Mouse (Mus musculus) limb, embryonic 14.5 days (tissue): ENCODE data around the gene Adnp. TPM values are rescaled to one million over a fixed set of nuclear protein-coding genes. Genes with fewer than 3 reads are reported as not detected.
A peak's percentile ranks its signal among the peaks of the same experiment; 100 is the strongest.

Experiments
- ATAC-seq: fragments of 200-750 bp; cut with Nextera tagmentation; 2 replicates; pipeline ENCODE4 v1.8.0; 2017; ENCODE audit warnings: low read depth, moderate number of reproducible peaks, moderate TSS enrichment; ENCODE audit not compliant: low FRiP score
- DNase-seq: peaks from one replicate; pipeline ENCODE4 v3.0.0-alpha.2; 2015; ENCODE audit warnings: low spot score
- H3K27ac ChIP-seq: fragments of 300-500 bp; sonication (generic); replicated peaks from 2 replicates; pipeline ENCODE4 v1.5.1; 2014; ENCODE audit warnings: low read depth, mild to moderate bottlenecking, low read length, moderate library complexity, mixed read lengths
- H3K27me3 ChIP-seq: fragments of 300-500 bp; sonication (generic); 2 replicates; pipeline ENCODE4 v1.6.1; 2014; ENCODE audit warnings: low read length, mixed read lengths; ENCODE audit not compliant: control insufficient read depth, insufficient read depth
- H3K36me3 ChIP-seq: fragments of 300-500 bp; sonication (generic); 2 replicates; pipeline ENCODE4 v1.6.1; 2014; ENCODE audit warnings: mild to moderate bottlenecking, low read length, moderate library complexity, mixed read lengths; ENCODE audit not compliant: control insufficient read depth, insufficient read depth
- H3K4me1 ChIP-seq: fragments of 300-500 bp; sonication (generic); 2 replicates; pipeline ENCODE4 v1.6.1; 2014; ENCODE audit warnings: antibody characterized with exemption, low read length, mixed read lengths; ENCODE audit not compliant: control insufficient read depth, insufficient read depth
- H3K4me2 ChIP-seq: fragments of 300-500 bp; sonication (generic); replicated peaks from 2 replicates; pipeline ENCODE4 v1.6.1; 2014; ENCODE audit warnings: low read depth, mild to moderate bottlenecking, low read length, moderate library complexity; ENCODE audit not compliant: severe bottlenecking
- H3K4me3 ChIP-seq: fragments of 300-500 bp; sonication (generic); replicated peaks from 2 replicates; pipeline ENCODE4 v1.5.1; 2014; ENCODE audit warnings: low read length
- H3K9ac ChIP-seq: fragments of 300-500 bp; sonication (generic); 2 replicates; pipeline ENCODE4 v1.6.1; 2014; ENCODE audit warnings: mild to moderate bottlenecking, low read depth, low read length, moderate library complexity; ENCODE audit not compliant: severe bottlenecking
- H3K9me3 ChIP-seq: fragments of 300-500 bp; sonication (generic); 2 replicates; pipeline ENCODE4 v1.6.1; 2016; ENCODE audit warnings: low read length; ENCODE audit not compliant: control insufficient read depth
- POLR2A ChIP-seq: fragments of 200-500 bp; IDR thresholded peaks from 2 replicates; pipeline ENCODE4 v1.8.0; 2012; ENCODE audit warnings: inconsistent platforms, mild to moderate bottlenecking, moderate library complexity, borderline replicate concordance; ENCODE audit not compliant: insufficient read depth, insufficient read length; ENCODE audit errors: extremely low read depth
- WGBS: fragments of 180-500 bp; shearing (Covaris S2); extraction: QIAGEN DNeasy Blood & Tissue Kit; methylation state at CpG from one replicate; pipeline ENCODE4 v1.1.7; 2014; 5-methylcytosine and 5-hydroxymethylcytosine counted together
- polyA plus RNA-seq, 2 experiments: library from polyadenylated mRNA; depleted of rRNA in 1 of 2; stranded (reverse) in 1 of 2; unstranded in 1 of 2; fragments of >200 nt; fragmentation: Nextera tagmentation in 1 of 2; extraction: Ambion mirVana in 1 of 2; gene quantifications; 2 replicates each; pipeline versions ENCODE4 v1.2.1 to v1.2.3; 2012 to 2014

Gene Adnp
- polyA plus RNA-seq, 2 experiments: 8.5 to 61.5 TPM

DNA sequence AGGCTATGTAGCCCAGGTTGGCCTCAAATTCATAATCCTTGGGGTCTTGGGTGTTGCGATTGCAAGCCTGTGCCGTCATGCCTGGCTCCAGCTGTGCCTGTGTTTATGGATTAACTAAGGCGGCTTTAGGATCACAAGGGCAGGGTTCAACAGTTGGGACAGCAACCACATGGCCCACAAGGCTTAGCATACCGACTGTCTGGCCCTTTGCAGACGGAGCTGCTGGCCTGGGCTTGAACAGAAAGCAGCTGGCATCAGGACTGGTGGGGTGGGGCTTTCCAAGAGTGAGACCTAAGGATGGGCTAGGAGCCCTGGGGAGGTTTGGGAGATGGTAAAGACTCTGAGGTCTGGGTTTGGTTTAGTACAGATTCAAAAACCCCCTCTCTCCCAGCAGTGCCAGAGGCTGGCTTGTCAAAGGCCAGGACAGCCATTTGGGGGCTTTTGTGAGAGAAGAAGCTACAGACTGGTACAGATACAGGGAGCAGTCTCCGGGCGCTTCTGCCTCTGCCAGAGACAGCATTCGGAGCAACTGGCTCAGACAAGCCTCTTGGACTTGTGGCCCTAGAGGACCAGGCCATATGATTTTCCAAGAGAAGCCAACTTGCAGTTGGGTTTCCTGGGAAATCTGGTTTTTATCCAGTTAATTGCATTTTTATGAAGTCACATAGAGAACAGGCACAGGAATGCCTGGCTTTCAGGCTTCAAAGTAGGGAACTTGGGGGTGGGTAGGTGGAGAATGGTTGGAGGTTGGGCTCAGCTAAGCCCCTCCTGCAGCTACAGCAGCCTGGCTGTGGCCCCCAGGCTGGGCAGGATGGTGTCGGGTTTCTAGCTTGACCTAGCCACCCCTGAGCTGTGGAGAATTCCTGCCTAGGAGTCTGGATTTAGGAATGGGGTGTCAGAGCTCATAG is 37.8 kb downstream of the Adnp start:
- peak; percentile 80 for ATAC-seq
- WGBS: 14% methylated on average over 9 of the region's 9 CpGs

DNA sequence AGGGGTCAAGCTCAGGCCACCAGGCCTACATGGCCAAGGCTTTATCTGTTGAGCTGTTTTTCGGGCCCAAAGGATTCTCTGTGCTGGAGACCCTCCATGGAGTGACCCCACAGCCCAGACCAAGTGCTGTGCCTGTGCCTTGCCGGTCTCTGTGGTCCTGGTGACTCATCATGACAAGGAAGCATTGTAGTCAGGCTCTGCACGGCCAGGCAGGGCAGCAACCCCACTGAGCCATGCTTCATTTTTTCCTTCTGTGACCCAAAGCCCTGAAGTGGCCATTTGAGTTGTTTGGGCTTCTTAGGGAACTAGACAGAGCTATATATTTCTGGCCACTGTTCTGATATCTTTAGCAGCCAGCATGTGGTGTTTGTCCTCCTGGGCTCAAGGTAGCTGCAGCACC is 39.1 kb downstream of the Adnp start:
- Histone ChIP-seq H3K27ac (no peak overlapping the region; the same call in 1 of the 2 replicates), H3K27me3 (no peaks in the 10 kb centered on the region), H3K36me3 (no peaks in the 10 kb centered on the region), H3K9me3 (no peaks in the 10 kb centered on the region), H3K4me1 (peaks cover 37% of the 10 kb centered on the region), H3K4me3 (no peak overlapping the region), H3K4me2 (no peak overlapping the region), H3K9ac (no peak overlapping the region)
- ATAC-seq: no peak
- WGBS: 62% methylated on average over 3 of the region's 3 CpGs
- DNase-seq: no peak
- TF ChIP-seq POLR2A: no peak

More for the DNA sequence above, 37.8 kb downstream of the Adnp start:
- no peak for TF ChIP-seq POLR2A
- peak; percentile 70 for DNase-seq
- Histone ChIP-seq H3K9ac (no peak overlapping the region; the same call in 1 of the 2 replicates), H3K36me3 (peaks cover 5% of the 10 kb centered on the region; the same call in 1 of the 2 replicates), H3K4me3 (no peak overlapping the region), H3K9me3 (no peaks in the 10 kb centered on the region), H3K27me3 (no peaks in the 10 kb centered on the region), H3K4me1 (peaks cover 37% of the 10 kb centered on the region), H3K4me2 (peak overlapping the region; percentile 28), H3K27ac (peak overlapping the region; percentile 89)

DNA sequence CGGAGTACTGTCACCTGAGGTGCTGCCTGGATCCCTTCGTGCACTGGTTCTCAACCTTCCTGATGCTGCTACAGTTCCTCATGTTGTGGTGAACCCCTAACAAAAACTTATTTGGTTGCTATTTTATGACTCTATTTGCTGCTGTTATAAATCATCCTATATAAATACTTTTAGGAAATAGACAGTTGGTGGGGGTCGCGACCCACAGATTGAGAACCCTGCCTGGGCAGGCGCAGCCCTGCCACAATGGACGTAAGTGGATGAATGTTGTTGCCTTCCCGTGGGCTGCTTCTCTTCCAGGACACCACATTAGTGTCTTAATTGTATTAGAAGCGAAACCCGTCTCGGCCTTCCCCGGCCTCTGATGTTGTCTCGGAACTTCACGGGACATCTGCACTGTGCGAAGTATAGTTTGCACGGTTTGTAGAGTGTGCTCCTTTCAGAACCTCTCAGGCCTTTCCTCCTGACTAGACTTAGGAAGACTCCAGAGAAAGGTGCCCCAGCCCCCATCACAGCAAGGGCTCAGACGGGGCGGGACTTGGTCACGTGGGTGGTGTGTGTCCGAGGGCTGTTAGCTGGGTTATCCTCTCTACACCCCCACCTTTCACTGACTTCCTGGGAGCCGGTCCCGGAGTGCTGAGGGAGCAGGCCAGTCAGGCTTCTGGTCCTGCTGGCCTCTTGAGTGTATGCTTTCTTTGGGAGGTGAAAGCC is 40.0 kb downstream of the Adnp start:
- Histone ChIP-seq H3K4me3 (no peak overlapping the region), H3K9me3 (no peaks in the 10 kb centered on the region), H3K36me3 (no peaks in the 10 kb centered on the region), H3K27me3 (no peaks in the 10 kb centered on the region), H3K9ac (no peak overlapping the region), H3K4me1 (peaks cover 40% of the 10 kb centered on the region), H3K27ac (no peak overlapping the region; the same call in 1 of the 2 replicates), H3K4me2 (no peak overlapping the region)
- TF ChIP-seq POLR2A: no peak
- WGBS: 39% methylated on average over 21 of the region's 21 CpGs
- no peak for ATAC-seq
- DNase-seq: no peak

DNA sequence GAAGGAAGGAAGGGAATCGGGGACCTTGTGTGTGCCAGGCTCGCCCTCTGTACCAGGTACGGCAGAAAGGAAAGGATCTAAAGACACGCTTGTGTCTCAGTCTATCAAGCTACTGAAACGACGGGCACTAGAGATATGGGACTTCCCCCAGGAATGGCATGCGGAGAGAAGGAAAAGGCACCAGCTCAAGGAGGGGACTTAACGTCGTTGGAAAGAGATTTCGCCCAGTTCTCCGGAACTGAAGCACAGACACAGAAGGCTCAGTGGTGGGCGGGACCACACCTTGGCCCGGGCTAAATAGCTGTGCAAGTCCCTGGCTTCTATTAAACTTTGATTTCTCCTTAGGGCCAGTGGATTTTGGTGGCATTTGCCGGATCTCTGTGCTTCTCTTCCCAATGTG is 44.9 kb downstream of the Adnp start:
- Histone ChIP-seq H3K9ac (peak overlapping the region; percentile 49), H3K27ac (peak overlapping the region; percentile 61), H3K9me3 (no peaks in the 10 kb centered on the region), H3K36me3 (no peaks in the 10 kb centered on the region), H3K4me2 (peak overlapping the region; percentile 53), H3K27me3 (no peaks in the 10 kb centered on the region), H3K4me3 (peak overlapping the region; percentile 23), H3K4me1 (peaks cover 33% of the 10 kb centered on the region)
- WGBS: 10% methylated on average over 14 of the region's 14 CpGs
- DNase-seq (no peak), ATAC-seq (no peak)
- no peak for TF ChIP-seq POLR2A

DNA sequence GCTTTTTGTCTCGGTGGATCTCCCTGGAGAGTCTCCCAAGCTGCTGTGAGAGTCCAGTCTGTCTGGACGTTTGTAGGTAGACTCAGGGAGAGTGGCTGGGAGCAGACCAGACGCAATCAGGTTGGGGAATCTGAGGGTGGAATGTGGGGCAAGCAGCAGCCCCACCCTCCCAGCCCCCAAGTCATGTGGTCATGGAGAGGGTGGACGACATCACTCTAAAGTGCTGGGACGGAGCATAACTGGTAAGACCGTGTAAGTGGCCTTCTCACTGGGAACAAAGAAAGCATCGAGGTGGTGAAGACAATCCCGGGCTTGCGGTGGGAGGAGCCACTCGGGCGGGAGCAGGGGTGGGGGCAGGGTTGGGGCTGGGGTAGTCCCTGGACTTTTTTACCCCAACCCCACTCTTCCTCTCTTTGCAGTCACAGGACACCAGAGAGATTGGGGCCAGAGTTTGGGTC is 45.4 kb downstream of the Adnp start:
- peak overlapping the region; percentile 53 for H3K4me2 ChIP-seq
- H3K4me1 ChIP-seq: peaks cover 30% of the 10 kb centered on the region
- H3K27me3 ChIP-seq: no peaks in the 10 kb centered on the region
- no peaks in the 10 kb centered on the region for H3K36me3 ChIP-seq
- 0 out of 2 replicates have a peak, but pooled peaks have one; percentile 12 for TF ChIP-seq POLR2A
- peak overlapping the region; percentile 61 for H3K27ac ChIP-seq
- ATAC-seq (no peak), DNase-seq (no peak)
- H3K9ac ChIP-seq: peak overlapping the region; percentile 49
- H3K9me3 ChIP-seq: no peaks in the 10 kb centered on the region
- WGBS: 4% methylated on average over 9 of the region's 11 CpGs
- peak overlapping the region; percentile 23 for H3K4me3 ChIP-seq
